ENCODE assay signal across 17 mouse cellular contexts in genomic region chr19:25327633-25328032, GRCm38 (mm10).
DNase-seq lines count a peak whose midpoint lies in the region; ATAC-seq and TF ChIP-seq lines count a peak whose summit lies in the region.
"Had no signal": no experiment of that assay in that cellular context is flagged by ENCODE, and none has a peak within 500 bp of the region (broad histone marks: within the 10 kb centered on the region; RNA-seq: fewer than 3 reads in every experiment).

No protein-coding gene starts in this region.

- H3K4me1 ChIP-seq in liver, adult 2 months (ENCODE audit: control insufficient read depth, insufficient read depth, low read length) = no peaks in the 10 kb centered on the region
- H3K4me1 ChIP-seq in liver, embryonic 11.5 days (replicated peaks; ENCODE audit: control insufficient read depth, insufficient read depth, low read length) = no peaks in the 10 kb centered on the region
- H3K4me1 ChIP-seq in testis, adult 2 months (ENCODE audit: control insufficient read depth, insufficient read depth, low read length) = no peaks in the 10 kb centered on the region
- H3K4me1 ChIP-seq: neural tube, embryonic 12.5 days had no signal

- H3K4me3 ChIP-seq in gastrocnemius, adult 2 months = no peak overlapping the region
- H3K4me3 ChIP-seq in liver, adult 2 months (ENCODE audit: insufficient read depth, low read depth, low read length) = no peak overlapping the region
- H3K4me3 ChIP-seq in liver, embryonic 11.5 days (ENCODE audit: low read depth, low read length) = no peak overlapping the region
- no peak overlapping the region for H3K4me3 ChIP-seq in testis, adult 2 months (ENCODE audit: control insufficient read depth, low read depth, low read length)
- H3K4me3 ChIP-seq: hindbrain, embryonic 15.5 days; neural tube, embryonic 12.5 days had no signal

- no peak for DNase-seq in gastrocnemius, adult 2 months
- DNase-seq in gastrocnemius, postnatal 25 days = no peak
- no peak for DNase-seq in liver, adult 2 months (ENCODE audit: extremely low read depth, low read depth, low spot score)
- no peak for DNase-seq in liver, embryonic 11.5 days (ENCODE audit: low spot score)
- DNase-seq in testis, postnatal 14 days (ENCODE audit: low spot score) = no peak
- no peak for DNase-seq in cerebellum, adult 11 months
- DNase-seq in layer of hippocampus, postnatal 14 days (ENCODE audit: low spot score in 2 of 2) = no peak
- DNase-seq: cerebellum, postnatal 14 days; gastrocnemius, postnatal 10 days; kidney, adult 8-10 months; lung, adult 18-20 months; thymus, postnatal 36 days had no signal

- no peak for TF ChIP-seq POLR2A in liver, adult 2 months (IDR thresholded peaks at IDR 0.05; ENCODE audit: extremely low read depth, insufficient read depth, low read length)
- TF ChIP-seq POLR2A in testis, adult 2 months (IDR thresholded peaks at IDR 0.05; ENCODE audit: control insufficient read depth, low read depth, low read length) = no peak

- no peaks in the 10 kb centered on the region for H3K79me2 ChIP-seq in liver, adult 2 months (ENCODE audit: control insufficient read depth, insufficient read depth, low read length)

- no peak overlapping the region for H3K9ac ChIP-seq in liver, adult 2 months (ENCODE audit: low read depth, low read length)
- no peak overlapping the region for H3K9ac ChIP-seq in liver, embryonic 11.5 days (ENCODE audit: low read depth, low read length)
- H3K9ac ChIP-seq: hindbrain, embryonic 15.5 days; neural tube, embryonic 12.5 days had no signal

- no peaks in the 10 kb centered on the region for H3K27me3 ChIP-seq in liver, adult 2 months (ENCODE audit: control insufficient read depth, insufficient read depth, low read length)
- no peaks in the 10 kb centered on the region for H3K27me3 ChIP-seq in liver, embryonic 11.5 days (replicated peaks; ENCODE audit: control insufficient read depth, insufficient read depth, low read length)
- no peaks in the 10 kb centered on the region for H3K27me3 ChIP-seq in testis, adult 2 months (ENCODE audit: control insufficient read depth, insufficient read depth, low read length)
- H3K27me3 ChIP-seq: hindbrain, embryonic 15.5 days; neural tube, embryonic 12.5 days; Patski had no signal

- WGBS in liver, adult 2 months = 66% methylated on average over 6 of the region's 6 CpGs
- 61% methylated on average over 6 of the region's 6 CpGs for WGBS in liver, embryonic 11.5 days

- no peak for ATAC-seq in liver, embryonic 11.5 days (replicated peaks; ENCODE audit: low FRiP score)
- ATAC-seq: CD4-positive, CD25-positive, alpha-beta regulatory T cell, adult 4 months; Patski had no signal

- no peak overlapping the region for H3K27ac ChIP-seq in gastrocnemius, adult 2 months
- H3K27ac ChIP-seq in liver, adult 2 months (replicated peaks; ENCODE audit: insufficient read depth, low read depth, low read length) = no peak overlapping the region
- no peak overlapping the region for H3K27ac ChIP-seq in liver, embryonic 11.5 days (ENCODE audit: low read depth, low read length)
- no peak overlapping the region for H3K27ac ChIP-seq in testis, adult 2 months (ENCODE audit: control insufficient read depth, insufficient read depth, low read depth, low read length)
- H3K27ac ChIP-seq: hindbrain, embryonic 15.5 days; neural tube, embryonic 12.5 days had no signal

- intact Hi-C loops in gastrocnemius, adult 2 months (cut with DNase I) = no loop called here

- no peaks in the 10 kb centered on the region for H3K36me3 ChIP-seq in liver, adult 2 months (ENCODE audit: control insufficient read depth, insufficient read depth, low read length)
- H3K36me3 ChIP-seq in liver, embryonic 11.5 days (ENCODE audit: control insufficient read depth, insufficient read depth, low read length) = no peaks in the 10 kb centered on the region
- no peaks in the 10 kb centered on the region for H3K36me3 ChIP-seq in testis, adult 2 months (ENCODE audit: control insufficient read depth, insufficient read depth, low read length)
- H3K36me3 ChIP-seq: hindbrain, embryonic 15.5 days; neural tube, embryonic 12.5 days had no signal

- H3K9me3 ChIP-seq in liver, embryonic 11.5 days (ENCODE audit: control insufficient read depth, low read length) = no peaks in the 10 kb centered on the region
- H3K9me3 ChIP-seq: hindbrain, embryonic 15.5 days; neural tube, embryonic 12.5 days had no signal

- H3K4me2 ChIP-seq in liver, embryonic 11.5 days = no peak overlapping the region
- H3K4me2 ChIP-seq: hindbrain, embryonic 15.5 days; neural tube, embryonic 12.5 days had no signal

- peak; percentile 28; the same call in 1 of the 2 replicates for TF ChIP-seq CTCF in gastrocnemius, adult 2 months (IDR thresholded peaks at IDR 0.05)
- peak; percentile 32; the same call in 1 of the 2 replicates for TF ChIP-seq CTCF in liver, adult 2 months (IDR thresholded peaks at IDR 0.05; ENCODE audit: low read depth, low read length)
- peak; percentile 58; the same call in 1 of the 2 replicates for TF ChIP-seq CTCF in testis, adult 2 months (IDR thresholded peaks at IDR 0.05; ENCODE audit: control insufficient read depth, insufficient read depth, insufficient replicate concordance, low read depth, low read length)
